Mouse (Mus musculus): ENCODE measurements around the gene Thtpa. TPM values are rescaled to one million over a fixed set of nuclear protein-coding genes. Genes with fewer than 3 reads are reported as not detected.
A peak's percentile ranks its signal among the peaks of the same experiment; 100 is the strongest.

Gene Thtpa
- total RNA-seq (2018; cell fraction: chromatin; rRNA removed), result 1 to 10 TPM in 22 of 26 experiments, under 1 TPM in 4; 0.55 to 7.5 (median 1.6) TPM
- 1 to 10 TPM; 2.7 to 9.8 (median 4.9) TPM for total RNA-seq (2018; cell fraction: cytosol; rRNA removed)
- total RNA-seq (2018; cell fraction: nucleus; rRNA removed), result 10 to 100 TPM in 2 of 26 experiments, 1 to 10 TPM in 24; 1.6 to 11.4 (median 3.7) TPM
- 6.1 to 8.7 TPM (median 8.1 TPM) in 3 replicates for polyA plus RNA-seq (2018)

GRCm38 (mm10) chr14:55094704-55095231 is at the start of gene Thtpa:
TSS of gene Thtpa (plus strand) at chr14:55094784.
- Histone ChIP-seq H3K27ac (peak within 1 kb of the TSS; percentile 70), H3K36me3 (ENCODE audit: inconsistent target) (peaks cover 18% of the 10 kb centered on the region), H3K4me3 (ENCODE audit: inconsistent target) (peak within 1 kb of the TSS; percentile 78), H3K79me2 (ENCODE audit: inconsistent target) (no peaks in the 10 kb centered on the region)
- 1% methylated on average over 30 of the region's 30 CpGs for WGBS (ENCODE audit: missing documents)

GRCm38 (mm10) chr14:55047971-55048531 is 46.5 kb upstream of the Thtpa start:
- Histone ChIP-seq H3K27ac (no peak overlapping the region), H3K79me2 (ENCODE audit: inconsistent target) (no peaks in the 10 kb centered on the region), H3K36me3 (ENCODE audit: inconsistent target) (no peaks in the 10 kb centered on the region), H3K4me3 (ENCODE audit: inconsistent target) (no peak overlapping the region)
- 91% methylated on average over 2 of the region's 2 CpGs for WGBS (ENCODE audit: missing documents)

- Histone ChIP-seq H3K36me3 (ENCODE audit: inconsistent target) (no peaks in the 10 kb centered on the region), H3K27ac (no peak overlapping the region), H3K79me2 (ENCODE audit: inconsistent target) (no peaks in the 10 kb centered on the region), H3K4me3 (ENCODE audit: inconsistent target) (no peak overlapping the region)
- 68% methylated on average over 7 of the region's 9 CpGs for WGBS (ENCODE audit: missing documents)
Measured at GRCm38 (mm10) chr14:55052496-55052895, 42.1 kb upstream of the Thtpa start.

GRCm38 (mm10) chr14:55053050-55053449 is 41.5 kb upstream of the Thtpa start:
- WGBS (ENCODE audit: missing documents), result 86% methylated on average over 1 of the region's 4 CpGs
- H3K36me3 ChIP-seq (ENCODE audit: inconsistent target), result no peaks in the 10 kb centered on the region
- no peak overlapping the region for H3K27ac ChIP-seq
- no peak overlapping the region for H3K4me3 ChIP-seq (ENCODE audit: inconsistent target)
- no peaks in the 10 kb centered on the region for H3K79me2 ChIP-seq (ENCODE audit: inconsistent target)

- Histone ChIP-seq H3K36me3 (ENCODE audit: inconsistent target) (no peaks in the 10 kb centered on the region), H3K27ac (no peak overlapping the region), H3K4me3 (ENCODE audit: inconsistent target) (no peak overlapping the region), H3K79me2 (ENCODE audit: inconsistent target) (no peaks in the 10 kb centered on the region)
- WGBS (ENCODE audit: missing documents), result 81% methylated on average over 13 of the region's 17 CpGs
Measured at GRCm38 (mm10) chr14:55053708-55054190, 40.8 kb upstream of the Thtpa start.

GRCm38 (mm10) chr14:55054191-55054749 is 40.3 kb upstream of the Thtpa start:
- Histone ChIP-seq H3K36me3 (ENCODE audit: inconsistent target) (no peaks in the 10 kb centered on the region), H3K27ac (no peak overlapping the region), H3K4me3 (ENCODE audit: inconsistent target) (no peak overlapping the region), H3K79me2 (ENCODE audit: inconsistent target) (no peaks in the 10 kb centered on the region)
- WGBS (ENCODE audit: missing documents), result 37% methylated on average over 10 of the region's 10 CpGs

- Histone ChIP-seq H3K27ac (peak overlapping the region; percentile 39), H3K36me3 (ENCODE audit: inconsistent target) (no peaks in the 10 kb centered on the region), H3K4me3 (ENCODE audit: inconsistent target) (no peak overlapping the region), H3K79me2 (ENCODE audit: inconsistent target) (no peaks in the 10 kb centered on the region)
- WGBS (ENCODE audit: missing documents), result 9% methylated on average over 11 of the region's 11 CpGs
Measured at GRCm38 (mm10) chr14:55055167-55055834, 39.3 kb upstream of the Thtpa start.

- Histone ChIP-seq H3K4me3 (ENCODE audit: inconsistent target) (no peak overlapping the region), H3K27ac (no peak overlapping the region), H3K36me3 (ENCODE audit: inconsistent target) (no peaks in the 10 kb centered on the region), H3K79me2 (ENCODE audit: inconsistent target) (no peaks in the 10 kb centered on the region)
- WGBS (ENCODE audit: missing documents), result 100% methylated on average over 1 of the region's 1 CpGs
Measured at GRCm38 (mm10) chr14:55059009-55059408, 35.6 kb upstream of the Thtpa start.

GRCm38 (mm10) chr14:55059931-55060330 is 34.7 kb upstream of the Thtpa start:
- Histone ChIP-seq H3K4me3 (ENCODE audit: inconsistent target) (no peak overlapping the region), H3K36me3 (ENCODE audit: inconsistent target) (no peaks in the 10 kb centered on the region), H3K79me2 (ENCODE audit: inconsistent target) (no peaks in the 10 kb centered on the region), H3K27ac (no peak overlapping the region)
- WGBS (ENCODE audit: missing documents), result 98% methylated on average over 5 of the region's 5 CpGs

- no peak overlapping the region for H3K27ac ChIP-seq
- no peak overlapping the region for H3K4me3 ChIP-seq (ENCODE audit: inconsistent target)
- no peaks in the 10 kb centered on the region for H3K36me3 ChIP-seq (ENCODE audit: inconsistent target)
- no peaks in the 10 kb centered on the region for H3K79me2 ChIP-seq (ENCODE audit: inconsistent target)
- 66% methylated on average over 7 of the region's 7 CpGs for WGBS (ENCODE audit: missing documents)
Measured at GRCm38 (mm10) chr14:55061845-55062244, 32.7 kb upstream of the Thtpa start.

GRCm38 (mm10) chr14:55062626-55063025 is 32.0 kb upstream of the Thtpa start:
- no peaks in the 10 kb centered on the region for H3K36me3 ChIP-seq (ENCODE audit: inconsistent target)
- 27% methylated on average over 17 of the region's 17 CpGs for WGBS (ENCODE audit: missing documents)
- H3K27ac ChIP-seq, result no peak overlapping the region
- H3K79me2 ChIP-seq (ENCODE audit: inconsistent target), result no peaks in the 10 kb centered on the region
- no peak overlapping the region for H3K4me3 ChIP-seq (ENCODE audit: inconsistent target)

GRCm38 (mm10) chr14:55063117-55063516 is 31.5 kb upstream of the Thtpa start:
- Histone ChIP-seq H3K79me2 (ENCODE audit: inconsistent target) (no peaks in the 10 kb centered on the region), H3K36me3 (ENCODE audit: inconsistent target) (no peaks in the 10 kb centered on the region), H3K4me3 (ENCODE audit: inconsistent target) (no peak overlapping the region), H3K27ac (no peak overlapping the region)
- WGBS (ENCODE audit: missing documents), result 90% methylated on average over 5 of the region's 5 CpGs

- Histone ChIP-seq H3K79me2 (ENCODE audit: inconsistent target) (no peaks in the 10 kb centered on the region), H3K27ac (no peak overlapping the region), H3K36me3 (ENCODE audit: inconsistent target) (no peaks in the 10 kb centered on the region), H3K4me3 (ENCODE audit: inconsistent target) (no peak overlapping the region)
- WGBS (ENCODE audit: missing documents), result 94% methylated on average over 22 of the region's 22 CpGs
Measured at GRCm38 (mm10) chr14:55063581-55064381, 30.8 kb upstream of the Thtpa start.

Measured in macrophage (primary cell).